10 mouse cellular contexts compared by ENCODE assay signal in the genomic region with DNA sequence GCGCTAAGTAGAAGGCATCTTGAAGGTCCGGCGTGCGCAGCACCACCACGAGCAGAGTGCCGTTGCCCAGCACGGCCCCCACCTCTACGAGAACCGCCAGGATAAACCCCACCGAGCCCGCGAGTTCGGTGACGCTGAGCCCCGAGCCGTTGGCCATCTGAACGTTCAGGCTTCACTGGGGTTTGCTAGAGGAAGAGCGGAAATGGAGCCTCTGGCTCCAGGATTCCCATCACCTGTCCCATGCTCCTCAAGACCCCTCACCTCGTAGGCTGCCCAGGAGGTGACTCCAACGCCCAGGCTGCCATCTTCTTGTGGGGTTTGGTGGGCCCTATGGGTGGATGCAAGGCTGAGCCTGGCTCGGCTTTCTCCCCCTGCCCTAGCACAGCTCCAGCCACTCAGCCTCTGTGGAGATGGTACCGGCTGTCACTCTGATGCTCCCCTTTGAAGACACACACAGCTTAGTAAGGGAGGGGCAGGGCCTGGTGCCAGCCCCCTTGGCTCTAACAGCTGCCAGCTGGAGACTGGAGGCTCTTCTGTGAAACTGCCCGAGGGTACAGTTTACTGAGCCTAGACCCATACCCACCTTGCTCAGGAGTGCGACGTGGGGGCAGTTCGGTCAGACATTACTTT. TPM values are rescaled to one million over a fixed set of nuclear protein-coding genes. Genes with fewer than 3 reads are reported as not detected.
DNase-seq lines count a peak whose midpoint lies in the region; ATAC-seq and TF ChIP-seq lines count a peak whose summit lies in the region.
"Had no signal": no experiment of that assay in that cellular context is flagged by ENCODE, and none has a peak within 500 bp of the region (broad histone marks: within the 10 kb centered on the region; RNA-seq: fewer than 3 reads in every experiment).

Gene Gpr62 (minus strand): TSS at position 368 of the 630 bp plus-strand sequence.

- peaks cover 11% of the 10 kb centered on the region for H3K27me3 ChIP-seq in heart, embryonic 11.5 days (ENCODE audit: control insufficient read depth, insufficient read depth, low read length)
- no peaks in the 10 kb centered on the region for H3K27me3 ChIP-seq in ES-Bruce4 (ENCODE audit: control insufficient read depth, insufficient read depth, low read length, poor library complexity, severe bottlenecking)
- H3K27me3 ChIP-seq in hindbrain, postnatal 0 days (ENCODE audit: insufficient read depth, low read length) = no peaks in the 10 kb centered on the region
- peaks cover 42% of the 10 kb centered on the region for H3K27me3 ChIP-seq in midbrain, embryonic 10.5 days (ENCODE audit: low read depth, poor library complexity, severe bottlenecking)

- H3K36me3 ChIP-seq in heart, embryonic 11.5 days (ENCODE audit: control insufficient read depth, insufficient read depth, low read length) = peaks cover 4% of the 10 kb centered on the region
- no peaks in the 10 kb centered on the region for H3K36me3 ChIP-seq in ES-Bruce4 (ENCODE audit: control insufficient read depth, insufficient read depth, low read length, poor library complexity, severe bottlenecking)
- peaks cover 6% of the 10 kb centered on the region for H3K36me3 ChIP-seq in hindbrain, postnatal 0 days (ENCODE audit: insufficient read depth, low read length)
- H3K36me3 ChIP-seq in midbrain, embryonic 10.5 days = peaks cover 55% of the 10 kb centered on the region

- H3K4me2 ChIP-seq in heart, embryonic 11.5 days = peak within 1 kb of the TSS; percentile 94
- peak within 1 kb of the TSS; percentile 94 for H3K4me2 ChIP-seq in hindbrain, postnatal 0 days (ENCODE audit: low read depth, low read length)

- intact Hi-C loops in heart, postnatal 14 days (cut with DNase I) = no loop called here

- H3K4me3 ChIP-seq in heart, embryonic 11.5 days (ENCODE audit: low read depth, low read length) = peak within 1 kb of the TSS; percentile 57
- H3K4me3 ChIP-seq in ES-Bruce4 (ENCODE audit: low read depth, low read length) = peak within 1 kb of the TSS; percentile 73
- H3K4me3 ChIP-seq in hindbrain, postnatal 0 days (ENCODE audit: low read length) = peak within 1 kb of the TSS; percentile 50
- H3K4me3 ChIP-seq in midbrain, embryonic 10.5 days = peak within 1 kb of the TSS; percentile 54

- ATAC-seq in heart, embryonic 11.5 days (replicated peaks; ENCODE audit: insufficient number of reproducible peaks, low FRiP score, low TSS enrichment) = no peak
- ATAC-seq in hindbrain, postnatal 0 days = peak; percentile 69
- ATAC-seq in granulocyte monocyte progenitor cell, adult 5-6 weeks (replicated peaks; ENCODE audit: poor library complexity, severe bottlenecking) = no peak

- TF ChIP-seq EP300 in ES-Bruce4 (IDR thresholded peaks at IDR 0.05; ENCODE audit: insufficient read depth, low read depth, low read length) = no peak

- H3K9ac ChIP-seq in heart, embryonic 11.5 days (ENCODE audit: low read depth, low read length) = peak within 1 kb of the TSS; percentile 73
- H3K9ac ChIP-seq in ES-Bruce4 (ENCODE audit: low read depth, poor library complexity, severe bottlenecking) = peak within 1 kb of the TSS; percentile 70
- H3K9ac ChIP-seq in hindbrain, postnatal 0 days (replicated peaks; ENCODE audit: low read length) = peak within 1 kb of the TSS; percentile 84

- WGBS in heart, embryonic 11.5 days (ENCODE audit: insufficient replicate concordance) = 35% methylated on average over 26 of the region's 26 CpGs
- 15% methylated on average over 26 of the region's 26 CpGs for WGBS in hindbrain, postnatal 0 days
- 29% methylated on average over 26 of the region's 26 CpGs for WGBS in midbrain, embryonic 10.5 days

- H3K27ac ChIP-seq in heart, embryonic 11.5 days (ENCODE audit: low read depth, low read length) = 0 out of 2 replicates have a peak within 1 kb of the TSS, but pooled peaks have one; percentile 10
- H3K27ac ChIP-seq in ES-Bruce4 (ENCODE audit: insufficient read depth, low read length) = no peak within 1 kb of the TSS
- peak within 1 kb of the TSS; percentile 93 for H3K27ac ChIP-seq in hindbrain, postnatal 0 days
- peak within 1 kb of the TSS; percentile 85 for H3K27ac ChIP-seq in midbrain, embryonic 10.5 days (replicated peaks)

- DNase-seq in heart, postnatal 14 days = no peak
- peak; percentile 76 to 84 for DNase-seq in cerebellum, postnatal 36 days
- peak; percentile 83 for DNase-seq in hindbrain, postnatal 0 days (ENCODE audit: low spot score)
- no peak for DNase-seq in midbrain, embryonic 10.5 days (ENCODE audit: low spot score)
- DNase-seq in embryo, embryonic 9.5 days (ENCODE audit: extremely low spot score) = no peak

- no peaks in the 10 kb centered on the region for H3K9me3 ChIP-seq in heart, embryonic 11.5 days (replicated peaks; ENCODE audit: control insufficient read depth, low read length)
- no peaks in the 10 kb centered on the region for H3K9me3 ChIP-seq in ES-Bruce4 (replicated peaks; ENCODE audit: control insufficient read depth, insufficient read depth, low read length, poor library complexity, severe bottlenecking)
- H3K9me3 ChIP-seq in hindbrain, postnatal 0 days (ENCODE audit: low read length) = no peaks in the 10 kb centered on the region
- no peaks in the 10 kb centered on the region for H3K9me3 ChIP-seq in midbrain, embryonic 10.5 days (replicated peaks)

- no peak for TF ChIP-seq POLR2A in ES-Bruce4 (IDR thresholded peaks at IDR 0.05; ENCODE audit: insufficient read depth, low read length)

- TF ChIP-seq CTCF in ES-Bruce4 (IDR thresholded peaks at IDR 0.05; ENCODE audit: low read depth, low read length) = no peak
- no peak for TF ChIP-seq CTCF in hindbrain, postnatal 0 days (IDR thresholded peaks at IDR 0.05; ENCODE audit: low read depth)

- peaks cover 12% of the 10 kb centered on the region for H3K4me1 ChIP-seq in heart, embryonic 11.5 days (ENCODE audit: control insufficient read depth, insufficient read depth, low read length)
- peaks cover 1% of the 10 kb centered on the region for H3K4me1 ChIP-seq in ES-Bruce4 (ENCODE audit: control insufficient read depth, insufficient read depth, low read length)
- H3K4me1 ChIP-seq in hindbrain, postnatal 0 days (ENCODE audit: insufficient read depth, low read length) = peaks cover 16% of the 10 kb centered on the region; the same call in 1 of the 2 replicates
- H3K4me1 ChIP-seq in midbrain, embryonic 10.5 days = peaks cover 49% of the 10 kb centered on the region

RNA-seq across cellular contexts. Expression of gene Gpr62, which starts in this region (rescaled TPM):
- 0.25 and 0.46 TPM in 2 replicates for polyA plus RNA-seq in heart, embryonic 11.5 days (2014; fragmentation: Nextera tagmentation; extraction: Ambion mirVana)
- under 1 TPM in 1 of 2 experiments, not detected in 1; 0.10 TPM for total RNA-seq in heart, postnatal 14 days (2021)
- polyA plus RNA-seq in ES-Bruce4 (2011; ENCODE audit: insufficient read depth, insufficient read length, low read depth, missing spikeins) = 0.30 and 0.44 TPM in 2 replicates
- total RNA-seq in hindbrain, postnatal 0 days (2014; rRNA removed) = 1.9 and 3.1 TPM in 2 replicates
- polyA plus RNA-seq in hindbrain, postnatal 0 days (2015; fragmentation: Nextera tagmentation; extraction: Ambion mirVana) = 3.2 TPM in 2 replicates
- polyA plus RNA-seq in midbrain, embryonic 10.5 days (2016; fragmentation: Nextera tagmentation; extraction: Ambion mirVana) = 0.11 and 0.15 TPM in 2 replicates
- not detected in 2 replicates for total RNA-seq in granulocyte monocyte progenitor cell, adult 5-6 weeks (2014; fragmentation: Nextera tagmentation)
- total RNA-seq in granulocyte monocyte progenitor cell, adult 5-6 weeks (2017) = not detected in 2 replicates
- total RNA-seq: hematopoietic stem cell, adult 5-6 weeks; MEL had no signal

Comparison
In these comparisons a context has a peak if more than half of its experiments do, and no peak if none do; other contexts are left out.
1. DNase-seq: peak in cerebellum, postnatal 36 days (2 of 2) and hindbrain, postnatal 0 days (single experiment); none in heart, postnatal 14 days (0 of 2), midbrain, embryonic 10.5 days (single experiment) and embryo, embryonic 9.5 days (single experiment).
2. Peak in every context shown above with its lines, with median percentiles within 50 percentile points of each other: H3K4me3 ChIP-seq and H3K9ac ChIP-seq.